Mouse (Mus musculus): Measurements from ENCODE around the gene Hmgb3. TPM values are rescaled to one million over a fixed set of nuclear protein-coding genes. Genes with fewer than 3 reads are reported as not detected.
A peak's percentile ranks its signal among the peaks of the same experiment; 100 is the strongest.
"Not testable (repeated sequence)": the region's sequence is repeated elsewhere in the genome, so short reads cannot be mapped to it uniquely, and the experiment has no call there.

The Hmgb3 gene
- 329 and 348 TPM in 2 replicates for polyA plus RNA-seq (2012; rRNA removed)

- peak; percentile 97 for DNase-seq (ENCODE audit: low read depth)
- peak; percentile 83 for TF ChIP-seq POLR2A (IDR thresholded peaks at IDR 0.05; ENCODE audit: borderline replicate concordance, extremely low read depth, insufficient read depth, insufficient read length, poor library complexity, severe bottlenecking)
- no peak for TF ChIP-seq CTCF (IDR thresholded peaks at IDR 0.05; ENCODE audit: borderline replicate concordance, extremely low read depth, insufficient read depth, insufficient read length)
Measured at GRCm38 (mm10) chrX:71555415-71556114, at the start of gene Hmgb3. Gene Hmgb3 (plus strand): TSS chrX:71555918.

GRCm38 (mm10) chrX:71506591-71506990, 49.1 kb upstream of the Hmgb3 start:
- not testable (repeated sequence) for DNase-seq (ENCODE audit: low read depth)

- TF ChIP-seq CTCF (IDR thresholded peaks at IDR 0.05; ENCODE audit: borderline replicate concordance, extremely low read depth, insufficient read depth, insufficient read length) (no peak), POLR2A (IDR thresholded peaks at IDR 0.05; ENCODE audit: borderline replicate concordance, extremely low read depth, insufficient read depth, insufficient read length, poor library complexity, severe bottlenecking) (no peak)
- DNase-seq (ENCODE audit: low read depth) = no peak
Measured at GRCm38 (mm10) chrX:71519252-71519651, 36.5 kb upstream of the Hmgb3 start.

GRCm38 (mm10) chrX:71522889-71523288, 32.8 kb upstream of the Hmgb3 start:
- no peak for DNase-seq (ENCODE audit: low read depth)
- TF ChIP-seq POLR2A (IDR thresholded peaks at IDR 0.05; ENCODE audit: borderline replicate concordance, extremely low read depth, insufficient read depth, insufficient read length, poor library complexity, severe bottlenecking) (no peak), CTCF (IDR thresholded peaks at IDR 0.05; ENCODE audit: borderline replicate concordance, extremely low read depth, insufficient read depth, insufficient read length) (no peak)

GRCm38 (mm10) chrX:71524310-71524709, 31.4 kb upstream of the Hmgb3 start:
- TF ChIP-seq POLR2A (IDR thresholded peaks at IDR 0.05; ENCODE audit: borderline replicate concordance, extremely low read depth, insufficient read depth, insufficient read length, poor library complexity, severe bottlenecking) = no peak
- no peak for TF ChIP-seq CTCF (IDR thresholded peaks at IDR 0.05; ENCODE audit: borderline replicate concordance, extremely low read depth, insufficient read depth, insufficient read length)

GRCm38 (mm10) chrX:71525593-71526299, 30.0 kb upstream of the Hmgb3 start:
- TF ChIP-seq POLR2A (IDR thresholded peaks at IDR 0.05; ENCODE audit: borderline replicate concordance, extremely low read depth, insufficient read depth, insufficient read length, poor library complexity, severe bottlenecking) (no peak), CTCF (IDR thresholded peaks at IDR 0.05; ENCODE audit: borderline replicate concordance, extremely low read depth, insufficient read depth, insufficient read length) (no peak)
- DNase-seq (ENCODE audit: low read depth) = no peak

More at GRCm38 (mm10) chrX:71524310-71524709, 31.4 kb upstream of the Hmgb3 start:
- DNase-seq (ENCODE audit: low read depth) = no peak

- TF ChIP-seq CTCF (IDR thresholded peaks at IDR 0.05; ENCODE audit: borderline replicate concordance, extremely low read depth, insufficient read depth, insufficient read length) (no peak), POLR2A (IDR thresholded peaks at IDR 0.05; ENCODE audit: borderline replicate concordance, extremely low read depth, insufficient read depth, insufficient read length, poor library complexity, severe bottlenecking) (no peak)
- DNase-seq (ENCODE audit: low read depth) = no peak
Measured at GRCm38 (mm10) chrX:71527461-71527860, 28.3 kb upstream of the Hmgb3 start.

GRCm38 (mm10) chrX:71528150-71528549, 27.6 kb upstream of the Hmgb3 start:
- no peak for DNase-seq (ENCODE audit: low read depth)
- TF ChIP-seq POLR2A (IDR thresholded peaks at IDR 0.05; ENCODE audit: borderline replicate concordance, extremely low read depth, insufficient read depth, insufficient read length, poor library complexity, severe bottlenecking) = no peak
- TF ChIP-seq CTCF (IDR thresholded peaks at IDR 0.05; ENCODE audit: borderline replicate concordance, extremely low read depth, insufficient read depth, insufficient read length) = no peak

- TF ChIP-seq CTCF (IDR thresholded peaks at IDR 0.05; ENCODE audit: borderline replicate concordance, extremely low read depth, insufficient read depth, insufficient read length) (no peak), POLR2A (IDR thresholded peaks at IDR 0.05; ENCODE audit: borderline replicate concordance, extremely low read depth, insufficient read depth, insufficient read length, poor library complexity, severe bottlenecking) (no peak)
- peak; percentile 88 for DNase-seq (ENCODE audit: low read depth)
Measured at GRCm38 (mm10) chrX:71528646-71529045, 27.1 kb upstream of the Hmgb3 start.

- TF ChIP-seq POLR2A (IDR thresholded peaks at IDR 0.05; ENCODE audit: borderline replicate concordance, extremely low read depth, insufficient read depth, insufficient read length, poor library complexity, severe bottlenecking) (no peak), CTCF (IDR thresholded peaks at IDR 0.05; ENCODE audit: borderline replicate concordance, extremely low read depth, insufficient read depth, insufficient read length) (no peak)
- no peak for DNase-seq (ENCODE audit: low read depth)
Measured at GRCm38 (mm10) chrX:71532635-71533034, 23.1 kb upstream of the Hmgb3 start.

GRCm38 (mm10) chrX:71534102-71534501, 21.6 kb upstream of the Hmgb3 start:
- TF ChIP-seq CTCF (IDR thresholded peaks at IDR 0.05; ENCODE audit: borderline replicate concordance, extremely low read depth, insufficient read depth, insufficient read length) = no peak
- no peak for TF ChIP-seq POLR2A (IDR thresholded peaks at IDR 0.05; ENCODE audit: borderline replicate concordance, extremely low read depth, insufficient read depth, insufficient read length, poor library complexity, severe bottlenecking)
- DNase-seq (ENCODE audit: low read depth) = no peak

GRCm38 (mm10) chrX:71537791-71538190, 17.9 kb upstream of the Hmgb3 start:
- TF ChIP-seq CTCF (IDR thresholded peaks at IDR 0.05; ENCODE audit: borderline replicate concordance, extremely low read depth, insufficient read depth, insufficient read length) (no peak), POLR2A (IDR thresholded peaks at IDR 0.05; ENCODE audit: borderline replicate concordance, extremely low read depth, insufficient read depth, insufficient read length, poor library complexity, severe bottlenecking) (no peak)
- no peak for DNase-seq (ENCODE audit: low read depth)

Measured in brain, embryonic 14.5 days (tissue).